Mouse (Mus musculus) hematopoietic multipotent progenitor cell, adult 10-12 weeks (in vitro differentiated cells): ENCODE data around the gene E330034G19Rik. TPM values are rescaled to one million over a fixed set of nuclear protein-coding genes. Genes with fewer than 3 reads are reported as not detected.

Experiments
- polyA plus RNA-seq: library from polyadenylated mRNA; stranded (reverse); fragments of >175 nt; gene quantifications from 2 replicates; pipeline ENCODE4 v1.2.3, GENCODE M21; 2012; ENCODE audit warnings: low replicate concordance

The E330034G19Rik gene
- polyA plus RNA-seq = not detected in 2 replicates

GRCm38 (mm10) chr14:24292914-24293313 is at the start of gene E330034G19Rik:
TSS of gene E330034G19Rik (plus strand) at chr14:24293214.

DNA sequence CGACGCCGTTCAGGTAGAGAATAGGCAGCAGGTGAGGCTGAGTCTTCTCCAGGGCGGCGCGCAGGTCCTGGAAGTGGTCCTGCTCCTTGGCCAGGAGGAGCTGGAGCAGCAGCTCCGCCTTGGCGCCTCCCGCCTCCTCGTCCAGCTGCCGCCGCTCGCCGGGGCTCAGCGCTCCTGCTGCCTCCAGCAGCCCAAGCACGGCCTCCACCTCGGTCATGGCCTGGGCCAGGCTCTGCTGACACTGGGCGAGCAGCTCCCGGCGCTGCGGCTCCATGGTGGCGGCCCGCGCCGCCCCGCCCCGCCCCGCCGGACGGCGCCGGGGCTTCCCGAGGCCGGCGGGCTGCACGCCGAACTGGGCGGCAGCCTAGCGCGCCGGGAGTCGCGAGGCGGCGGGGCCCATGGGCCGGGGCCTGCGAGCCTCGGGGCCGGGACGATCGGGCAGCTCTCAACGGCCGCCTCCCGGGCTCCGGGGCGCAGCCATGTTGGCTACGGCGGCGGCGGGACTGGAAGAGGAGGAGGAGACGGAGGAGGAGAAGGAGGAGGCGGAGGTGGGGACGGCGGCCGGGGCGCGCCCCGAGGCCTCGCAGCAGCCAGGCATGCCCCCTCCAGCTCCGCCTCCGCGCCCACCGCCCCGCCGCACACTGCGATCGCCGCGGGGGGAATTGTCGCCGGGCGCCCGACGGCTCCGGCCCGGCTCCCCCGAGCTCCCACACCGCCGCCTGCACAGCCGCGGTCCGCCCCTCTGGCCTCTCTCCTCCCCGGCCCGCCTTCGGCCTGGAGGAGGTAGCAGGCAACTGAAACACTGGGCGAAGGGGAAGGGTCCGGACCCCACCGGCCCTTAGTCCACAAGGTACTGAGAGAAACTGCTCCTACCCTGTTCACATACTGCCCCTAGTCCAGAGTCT is 47.6 kb upstream of the E330034G19Rik start, which contains the start of gene Dlg5:
Gene Dlg5, minus strand, starts transcription at position 744 of the 905 bp plus-strand sequence.

Other genes starting within 250 kb of the E330034G19Rik start
- gene Dlg5, start 47.3 kb upstream of the E330034G19Rik start, polyA plus RNA-seq = 1.2 and 3.2 TPM in 2 replicates
- 2.6 and 4.1 TPM in 2 replicates for gene Polr3a, start 193.8 kb downstream of the E330034G19Rik start, polyA plus RNA-seq
- gene Rps24, start 193.9 kb downstream of the E330034G19Rik start, polyA plus RNA-seq = 338 and 407 TPM in 2 replicates